Mouse (Mus musculus): ENCODE measurements at regions not wholly inside any gene's neighbourhood (a gene's known extent, or its start where the extent isn't known, plus 50 kb on each side); places are given as distances from the start of the nearest gene placed in this dataset.

- no peak overlapping the region for H3K27ac ChIP-seq
- no peak for ATAC-seq (ENCODE audit: low FRiP score)
- no peak overlapping the region for H3K9ac ChIP-seq
- 91% methylated on average over 10 of the region's 10 CpGs for WGBS
- H3K4me1 ChIP-seq: 0 out of 2 replicates have a peak, but pooled peaks cover 4% of the 10 kb centered on the region
- no peak overlapping the region for H3K4me2 ChIP-seq
- H3K9me3 ChIP-seq: no peaks in the 10 kb centered on the region
- 0 out of 2 replicates have a peak, but pooled peaks cover 4% of the 10 kb centered on the region for H3K27me3 ChIP-seq
- H3K36me3 ChIP-seq (replicated peaks): no peaks in the 10 kb centered on the region
- H3K4me3 ChIP-seq (replicated peaks): no peak overlapping the region
Measured at GRCm38 (mm10) chr9:47091796-47092195, 93.3 kb downstream of the Gm4791 start.

- Histone ChIP-seq H3K9ac (no peak overlapping the region), H3K4me2 (no peak overlapping the region), H3K4me3 (replicated peaks) (no peak overlapping the region), H3K27me3 (peaks cover 4% of the 10 kb centered on the region; the same call in 1 of the 2 replicates), H3K27ac (no peak overlapping the region), H3K36me3 (replicated peaks) (no peaks in the 10 kb centered on the region), H3K4me1 (0 out of 2 replicates have a peak, but pooled peaks cover 1% of the 10 kb centered on the region), H3K9me3 (no peaks in the 10 kb centered on the region)
- WGBS: 86% methylated on average over 4 of the region's 4 CpGs
- ATAC-seq (ENCODE audit: low FRiP score): no peak
Measured at GRCm38 (mm10) chr9:47095656-47096055, 97.1 kb downstream of the Gm4791 start.

GRCm38 (mm10) chr9:47103316-47103715 lies 104.8 kb downstream of the Gm4791 start:
- Histone ChIP-seq H3K9ac (no peak overlapping the region), H3K9me3 (no peaks in the 10 kb centered on the region), H3K4me2 (no peak overlapping the region), H3K4me1 (no peaks in the 10 kb centered on the region), H3K4me3 (replicated peaks) (no peak overlapping the region), H3K36me3 (replicated peaks) (no peaks in the 10 kb centered on the region), H3K27me3 (no peaks in the 10 kb centered on the region; the same call in 1 of the 2 replicates), H3K27ac (no peak overlapping the region)
- 79% methylated on average over 3 of the region's 3 CpGs for WGBS
- ATAC-seq (ENCODE audit: low FRiP score): no peak

GRCm38 (mm10) chr9:47103966-47104365 lies 105.4 kb downstream of the Gm4791 start:
- Histone ChIP-seq H3K4me3 (replicated peaks) (no peak overlapping the region), H3K4me2 (no peak overlapping the region), H3K27ac (no peak overlapping the region), H3K36me3 (replicated peaks) (no peaks in the 10 kb centered on the region), H3K9me3 (no peaks in the 10 kb centered on the region), H3K27me3 (no peaks in the 10 kb centered on the region), H3K4me1 (no peaks in the 10 kb centered on the region), H3K9ac (no peak overlapping the region)
- ATAC-seq (ENCODE audit: low FRiP score): no peak
- WGBS: 83% methylated on average over 5 of the region's 5 CpGs

- H3K4me2 ChIP-seq: no peak overlapping the region
- no peaks in the 10 kb centered on the region for H3K36me3 ChIP-seq (replicated peaks)
- no peak overlapping the region for H3K27ac ChIP-seq
- H3K27me3 ChIP-seq: no peaks in the 10 kb centered on the region
- H3K9ac ChIP-seq: no peak overlapping the region
- H3K4me1 ChIP-seq: no peaks in the 10 kb centered on the region
- no peak for ATAC-seq (ENCODE audit: low FRiP score)
- no peak overlapping the region for H3K4me3 ChIP-seq (replicated peaks)
- H3K9me3 ChIP-seq: no peaks in the 10 kb centered on the region
- WGBS: 57% methylated on average over 5 of the region's 5 CpGs
Measured at GRCm38 (mm10) chr9:47108096-47108495, 109.6 kb downstream of the Gm4791 start.

GRCm38 (mm10) chr9:47119253-47119652 lies 120.7 kb downstream of the Gm4791 start:
- Histone ChIP-seq H3K27me3 (no peaks in the 10 kb centered on the region), H3K27ac (no peak overlapping the region), H3K9ac (no peak overlapping the region), H3K36me3 (replicated peaks) (no peaks in the 10 kb centered on the region), H3K4me1 (no peaks in the 10 kb centered on the region), H3K4me3 (replicated peaks) (no peak overlapping the region), H3K4me2 (no peak overlapping the region), H3K9me3 (no peaks in the 10 kb centered on the region)
- WGBS: 89% methylated on average over 8 of the region's 8 CpGs
- no peak for ATAC-seq (ENCODE audit: low FRiP score)

- no peak for ATAC-seq (ENCODE audit: low FRiP score)
- Histone ChIP-seq H3K4me1 (no peaks in the 10 kb centered on the region), H3K27me3 (no peaks in the 10 kb centered on the region), H3K27ac (no peak overlapping the region), H3K9me3 (no peaks in the 10 kb centered on the region), H3K4me3 (replicated peaks) (no peak overlapping the region), H3K4me2 (no peak overlapping the region), H3K9ac (no peak overlapping the region), H3K36me3 (replicated peaks) (no peaks in the 10 kb centered on the region)
- WGBS: 94% methylated on average over 2 of the region's 2 CpGs
Measured at GRCm38 (mm10) chr9:47123113-47123512, 124.6 kb downstream of the Gm4791 start.

- Histone ChIP-seq H3K4me3 (replicated peaks) (no peak overlapping the region), H3K4me1 (no peaks in the 10 kb centered on the region), H3K4me2 (no peak overlapping the region), H3K9me3 (no peaks in the 10 kb centered on the region), H3K27ac (no peak overlapping the region), H3K27me3 (no peaks in the 10 kb centered on the region), H3K36me3 (replicated peaks) (no peaks in the 10 kb centered on the region), H3K9ac (no peak overlapping the region)
- WGBS: 89% methylated on average over 3 of the region's 3 CpGs
- ATAC-seq (ENCODE audit: low FRiP score): no peak
Measured at GRCm38 (mm10) chr9:47125517-47125916, 127.0 kb downstream of the Gm4791 start.

- no peak overlapping the region for H3K4me3 ChIP-seq (replicated peaks)
- H3K9me3 ChIP-seq: no peaks in the 10 kb centered on the region
- no peak for ATAC-seq (ENCODE audit: low FRiP score)
- no peaks in the 10 kb centered on the region for H3K27me3 ChIP-seq
- H3K9ac ChIP-seq: no peak overlapping the region
- H3K27ac ChIP-seq: no peak overlapping the region
- WGBS: 75% methylated on average over 2 of the region's 2 CpGs
- no peak overlapping the region for H3K4me2 ChIP-seq
- no peaks in the 10 kb centered on the region for H3K4me1 ChIP-seq
- H3K36me3 ChIP-seq (replicated peaks): no peaks in the 10 kb centered on the region
Measured at GRCm38 (mm10) chr9:47126236-47126635, 127.7 kb downstream of the Gm4791 start.

- Histone ChIP-seq H3K36me3 (replicated peaks) (no peaks in the 10 kb centered on the region), H3K4me1 (no peaks in the 10 kb centered on the region), H3K4me2 (no peak overlapping the region), H3K27me3 (no peaks in the 10 kb centered on the region), H3K27ac (no peak overlapping the region), H3K9ac (no peak overlapping the region), H3K9me3 (no peaks in the 10 kb centered on the region), H3K4me3 (replicated peaks) (no peak overlapping the region)
- 87% methylated on average over 11 of the region's 11 CpGs for WGBS
- no peak for ATAC-seq (ENCODE audit: low FRiP score)
Measured at GRCm38 (mm10) chr9:47127756-47128424, 129.3 kb downstream of the Gm4791 start.

- Histone ChIP-seq H3K4me2 (no peak overlapping the region), H3K9me3 (no peaks in the 10 kb centered on the region), H3K4me3 (replicated peaks) (no peak overlapping the region), H3K36me3 (replicated peaks) (no peaks in the 10 kb centered on the region), H3K27ac (no peak overlapping the region), H3K27me3 (no peaks in the 10 kb centered on the region), H3K4me1 (no peaks in the 10 kb centered on the region), H3K9ac (no peak overlapping the region)
- ATAC-seq (ENCODE audit: low FRiP score): no peak
Measured at GRCm38 (mm10) chr9:47129101-47129500, 130.6 kb downstream of the Gm4791 start.

- WGBS: 84% methylated on average over 5 of the region's 5 CpGs
Measured at GRCm38 (mm10) chr9:47133454-47133853, 134.9 kb downstream of the Gm4791 start.

GRCm38 (mm10) chr9:47133873-47134272 lies 135.3 kb downstream of the Gm4791 start:
- no peaks in the 10 kb centered on the region for H3K36me3 ChIP-seq (replicated peaks)
- no peak overlapping the region for H3K4me2 ChIP-seq
- H3K27me3 ChIP-seq: no peaks in the 10 kb centered on the region
- H3K4me1 ChIP-seq: no peaks in the 10 kb centered on the region
- WGBS: 84% methylated on average over 8 of the region's 8 CpGs
- no peak overlapping the region for H3K27ac ChIP-seq
- no peak overlapping the region for H3K4me3 ChIP-seq (replicated peaks)
- no peak for ATAC-seq (ENCODE audit: low FRiP score)
- no peaks in the 10 kb centered on the region for H3K9me3 ChIP-seq
- H3K9ac ChIP-seq: no peak overlapping the region

More at GRCm38 (mm10) chr9:47133454-47133853, 134.9 kb downstream of the Gm4791 start:
- H3K4me1 ChIP-seq: no peaks in the 10 kb centered on the region
- H3K27ac ChIP-seq: no peak overlapping the region
- no peaks in the 10 kb centered on the region for H3K36me3 ChIP-seq (replicated peaks)
- H3K9ac ChIP-seq: no peak overlapping the region
- no peak overlapping the region for H3K4me2 ChIP-seq
- H3K27me3 ChIP-seq: no peaks in the 10 kb centered on the region
- ATAC-seq (ENCODE audit: low FRiP score): no peak
- no peaks in the 10 kb centered on the region for H3K9me3 ChIP-seq
- H3K4me3 ChIP-seq (replicated peaks): no peak overlapping the region

Data from forebrain, embryonic 12.5 days (tissue).